Mouse (Mus musculus) erythroblast, embryonic 14.5 days (primary cell): Measurements from ENCODE around the gene Gm5737.

ENCODE experiments used
- GATA1 ChIP-seq: IDR thresholded peaks from 2 replicates; pipeline ENCODE4 v1.6.1; 2012; ENCODE audit warnings: low read length, inconsistent platforms, mixed read lengths
- TAL1 ChIP-seq: IDR thresholded peaks from 3 replicates; pipeline ENCODE4 v1.6.1; 2012; ENCODE audit warnings: low read length, inconsistent platforms, mixed read lengths

DNA sequence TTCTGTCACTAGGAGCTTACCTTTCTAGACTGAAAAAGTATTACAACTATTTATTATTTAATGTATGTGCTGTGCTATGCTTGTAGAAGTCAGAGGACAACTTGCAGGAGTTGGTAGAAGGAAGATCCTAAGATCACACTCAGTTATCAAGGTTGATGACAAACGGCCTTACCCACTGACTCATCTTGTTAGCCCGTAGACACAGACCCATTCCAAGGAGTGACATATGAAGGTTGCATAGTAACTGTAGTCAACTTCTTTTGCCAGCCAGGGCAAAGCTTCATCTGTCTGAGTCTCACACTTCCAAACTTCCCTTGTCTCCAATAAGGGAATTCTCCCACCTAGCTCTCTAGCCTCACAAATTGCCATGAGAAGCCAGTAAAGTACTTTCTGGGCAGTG lies 54.5 kb downstream of the Gm5737 start:
- TF ChIP-seq GATA1 = no peak
- TF ChIP-seq TAL1 = no peak
